Mouse (Mus musculus) CH12.LX (cell line): ENCODE data around the gene Tcl1b5. TPM values are rescaled to one million over a fixed set of nuclear protein-coding genes. Genes with fewer than 3 reads are reported as not detected.
"Not testable (repeated sequence)": the region's sequence is repeated elsewhere in the genome, so short reads cannot be mapped to it uniquely, and the experiment has no call there.

Experiments
- DNase-seq: peaks from one replicate; pipeline ENCODE4 v3.0.0-alpha.2; 2013; ENCODE audit errors: extremely low read depth
- H3K27ac ChIP-seq: 2 replicates; pipeline ENCODE4 v1.5.1; 2012; ENCODE audit warnings: low read depth, mild to moderate bottlenecking, control low read depth, moderate library complexity; ENCODE audit not compliant: insufficient read depth
- H3K27me3 ChIP-seq: replicated peaks from 2 replicates; pipeline ENCODE3; 2012; ENCODE audit warnings: inconsistent platforms
- H3K36me3 ChIP-seq, 2 experiments: replicated peaks in 1 of 2; 2 replicates each; pipeline versions ENCODE3 to v1.6.1; 2012; ENCODE audit warnings: inconsistent platforms in 1 of 2, low read length in 1 of 2, mild to moderate bottlenecking in 1 of 2, mixed read lengths in 1 of 2, moderate library complexity in 1 of 2; ENCODE audit not compliant: control insufficient read depth in 1 of 2, insufficient read depth in 1 of 2
- H3K4me1 ChIP-seq, 2 experiments: 2 replicates each; pipeline ENCODE4 v1.6.1; 2012; ENCODE audit warnings: inconsistent platforms in 1 of 2, moderate library complexity in 1 of 2; ENCODE audit not compliant: insufficient read depth in 2 of 2, control insufficient read depth in 1 of 2
- H3K4me2 ChIP-seq: 2 replicates; pipeline ENCODE4 v1.6.1; 2012; ENCODE audit warnings: low read depth, mild to moderate bottlenecking, control low read depth; ENCODE audit not compliant: poor library complexity, insufficient read depth, severe bottlenecking
- H3K4me3 ChIP-seq, 3 experiments: fragments of 150-350 bp in 1 of 3; sonication (generic) in 1 of 3; replicated peaks in 1 of 3; 2 replicates each; pipeline versions ENCODE3 to v1.5.1; 2011 to 2012; ENCODE audit warnings: low read depth in 2 of 3, low read length in 2 of 3, mild to moderate bottlenecking in 2 of 3, moderate library complexity in 2 of 3, control low read depth in 1 of 3, improper control_type of control experiment in 1 of 3, inconsistent platforms in 1 of 3, mixed read lengths in 1 of 3; ENCODE audit not compliant: poor library complexity in 1 of 3
- H3K79me2 ChIP-seq: replicated peaks from 2 replicates; pipeline ENCODE4 v1.6.1; 2012; ENCODE audit warnings: mild to moderate bottlenecking, moderate library complexity; ENCODE audit not compliant: control insufficient read depth, poor library complexity, insufficient read depth, severe bottlenecking; ENCODE audit errors: extremely low read depth
- H3K9ac ChIP-seq: 2 replicates; pipeline ENCODE4 v1.6.1; 2012; ENCODE audit warnings: low read depth, mild to moderate bottlenecking, control low read depth, moderate library complexity; ENCODE audit not compliant: insufficient read depth
- H3K9me3 ChIP-seq: replicated peaks from 2 replicates; pipeline ENCODE3; 2012; ENCODE audit warnings: low read length, inconsistent platforms, mixed read lengths
- BHLHE40 ChIP-seq: IDR thresholded peaks from 2 replicates; pipeline ENCODE4 v1.6.1; 2011; ENCODE audit warnings: mild to moderate bottlenecking, low read depth, low read length, improper control_type of control experiment
- CHD1 ChIP-seq: IDR thresholded peaks from 2 replicates; pipeline ENCODE4 v1.6.1; 2012; ENCODE audit warnings: low read depth, low read length, improper control_type of control experiment, inconsistent platforms
- CHD2 ChIP-seq: IDR thresholded peaks from 2 replicates; pipeline ENCODE4 v1.6.1; 2011; ENCODE audit warnings: low read length, improper control_type of control experiment
- E2F4 ChIP-seq: IDR thresholded peaks from 2 replicates; pipeline ENCODE4 v1.6.1; 2011; ENCODE audit warnings: low read depth, low read length, improper control_type of control experiment; ENCODE audit not compliant: insufficient replicate concordance
- ELF1 ChIP-seq: IDR thresholded peaks from 2 replicates; pipeline ENCODE4 v1.6.1; 2014; ENCODE audit warnings: low read depth, mild to moderate bottlenecking, inconsistent platforms, low read length, improper control_type of control experiment
- IRF4 ChIP-seq: IDR thresholded peaks from 2 replicates; pipeline ENCODE4 v1.6.1; 2014; ENCODE audit warnings: low read depth, mild to moderate bottlenecking, inconsistent platforms, low read length, improper control_type of control experiment
- JUND ChIP-seq: conservative IDR thresholded peaks from 2 replicates; pipeline ENCODE4 v1.6.1; 2011; ENCODE audit warnings: low read depth, low read length, improper control_type of control experiment
- MAFK ChIP-seq: IDR thresholded peaks from 2 replicates; pipeline ENCODE4 v1.6.1; 2011; ENCODE audit warnings: low read length, improper control_type of control experiment; ENCODE audit not compliant: insufficient replicate concordance
- NRF1 ChIP-seq: IDR thresholded peaks from 2 replicates; pipeline ENCODE4 v1.6.1; 2014; ENCODE audit warnings: low read depth, mild to moderate bottlenecking, inconsistent platforms, low read length, improper control_type of control experiment, moderate library complexity
- PAX5 ChIP-seq: IDR thresholded peaks from 2 replicates; pipeline ENCODE4 v1.6.1; 2012; ENCODE audit warnings: low read length, inconsistent platforms, mixed read lengths
- POLR2A ChIP-seq: IDR thresholded peaks from 2 replicates; pipeline ENCODE4 v1.6.1; 2011; ENCODE audit warnings: low read depth, mild to moderate bottlenecking, improper control_type of control experiment, low read length
- RCOR1 ChIP-seq: conservative IDR thresholded peaks from 2 replicates; pipeline ENCODE4 v1.6.1; 2012; ENCODE audit warnings: low read depth, mild to moderate bottlenecking, inconsistent platforms, low read length, improper control_type of control experiment
- SIN3A ChIP-seq: IDR thresholded peaks from 2 replicates; pipeline ENCODE4 v1.6.1; 2012; ENCODE audit warnings: low read length, improper control_type of control experiment, inconsistent platforms
- SMC3 ChIP-seq: IDR thresholded peaks from 2 replicates; pipeline ENCODE4 v1.6.1; 2011; ENCODE audit warnings: low read depth, low read length, improper control_type of control experiment
- TBP ChIP-seq: conservative IDR thresholded peaks from 2 replicates; pipeline ENCODE4 v1.6.1; 2011; ENCODE audit warnings: low read depth, low read length, improper control_type of control experiment
- USF1 ChIP-seq: IDR thresholded peaks from 2 replicates; pipeline ENCODE4 v1.6.1; 2014; ENCODE audit warnings: low read depth, mild to moderate bottlenecking, inconsistent platforms, low read length, improper control_type of control experiment
- USF2 ChIP-seq: conservative IDR thresholded peaks from 2 replicates; pipeline ENCODE4 v1.6.1; 2011; ENCODE audit warnings: low read depth, low read length, improper control_type of control experiment
- ZMIZ1 ChIP-seq: IDR thresholded peaks from 2 replicates; pipeline ENCODE4 v1.6.1; 2012; ENCODE audit warnings: low read depth, mild to moderate bottlenecking, inconsistent platforms, low read length, improper control_type of control experiment
- dilution Hi-C: fragments of 300-500 bp; cut with MboI; formaldehyde crosslinking; loops from 2 replicates; pipeline ENCODE4 v1.14.3; 2020; ENCODE audit warnings: low sequenced_read_pairs; ENCODE audit not compliant: extremely low pct_unique_long_range_greater_than_20kb, extremely low pct_ligation_motif_present
- in situ Hi-C: fragments of 300-500 bp; cut with MboI; formaldehyde crosslinking; loops from 3 replicates; pipeline ENCODE4 v1.14.3; 2019; ENCODE audit warnings: low sequenced_read_pairs, low pct_ligation_motif_present, low pct_unique_long_range_greater_than_20kb, mixed read lengths
- polyA plus RNA-seq: library from polyadenylated mRNA; unstranded; fragments of >175 nt; gene quantifications from 2 replicates; pipeline ENCODE4 v1.2.1, GENCODE M21; 2012; ENCODE audit warnings: low read depth; ENCODE audit not compliant: insufficient read length
- total RNA-seq, 2 experiments: library from RNA; depleted of rRNA; stranded (reverse); fragments of 300-350 nt in 1 of 2; fragments of >200 nt in 1 of 2; gene quantifications; 2 replicates each; pipeline ENCODE4 v1.2.3; 2012 to 2014

The Tcl1b5 gene
- not detected in 2 replicates for total RNA-seq (2012; rRNA removed)
- total RNA-seq (2014; rRNA removed): not detected in 2 replicates
- polyA plus RNA-seq: not detected in 2 replicates

GRCm38 (mm10) chr12:105176044-105176443, at the start of gene Tcl1b5:
Gene Tcl1b5, plus strand, starts transcription at chr12:105176344.
- H3K27ac ChIP-seq, in situ Hi-C loops, H3K4me2 ChIP-seq, H3K4me3 ChIP-seq, H3K36me3 ChIP-seq, DNase-seq, dilution Hi-C loops, H3K4me1 ChIP-seq, H3K9me3 ChIP-seq, H3K9ac ChIP-seq, H3K79me2 ChIP-seq: not testable (repeated sequence)
- peaks cover 38% of the 10 kb centered on the region for H3K27me3 ChIP-seq

GRCm38 (mm10) chr12:105126516-105126915, 49.6 kb upstream of the Tcl1b5 start:
- no peak for TF ChIP-seq SMC3
- TF ChIP-seq TBP: no peak
- TF ChIP-seq USF1: no peak
- in situ Hi-C loops (no loop called here), dilution Hi-C loops (no loop called here)
- H3K27ac ChIP-seq: no peak overlapping the region
- H3K9me3 ChIP-seq: peaks cover 5% of the 10 kb centered on the region
- H3K36me3 ChIP-seq: no peaks in the 10 kb centered on the region
- H3K79me2 ChIP-seq: no peaks in the 10 kb centered on the region
- DNase-seq: no peak
- no peak overlapping the region for H3K4me3 ChIP-seq
- peaks cover 39% of the 10 kb centered on the region for H3K27me3 ChIP-seq
- H3K9ac ChIP-seq: no peak overlapping the region
- H3K4me2 ChIP-seq: no peak overlapping the region
- H3K4me1 ChIP-seq: no peaks in the 10 kb centered on the region

- peaks cover 5% of the 10 kb centered on the region for H3K9me3 ChIP-seq
- peaks cover 36% of the 10 kb centered on the region for H3K27me3 ChIP-seq
- H3K9ac ChIP-seq: no peak overlapping the region
- H3K4me1 ChIP-seq: no peaks in the 10 kb centered on the region
- in situ Hi-C loops (no loop called here), dilution Hi-C loops (no loop called here)
- no peaks in the 10 kb centered on the region for H3K79me2 ChIP-seq
- H3K36me3 ChIP-seq: no peaks in the 10 kb centered on the region
- TF ChIP-seq E2F4 (no peak), USF1 (no peak), ZMIZ1 (no peak), CHD1 (no peak), SIN3A (no peak), RCOR1 (no peak), MAFK (no peak), IRF4 (no peak), JUND (no peak), NRF1 (no peak), PAX5 (no peak), ELF1 (no peak), BHLHE40 (no peak), CHD2 (no peak), POLR2A (no peak), USF2 (no peak)
- no peak overlapping the region for H3K4me2 ChIP-seq
- H3K4me3 ChIP-seq: no peak overlapping the region
- H3K27ac ChIP-seq: no peak overlapping the region
- no peak for DNase-seq
Observed at GRCm38 (mm10) chr12:105127607-105128006, 48.5 kb upstream of the Tcl1b5 start.

GRCm38 (mm10) chr12:105129494-105130205, 46.5 kb upstream of the Tcl1b5 start:
- H3K4me1 ChIP-seq, H3K9me3 ChIP-seq, DNase-seq, H3K36me3 ChIP-seq, H3K4me3 ChIP-seq, H3K79me2 ChIP-seq, H3K27ac ChIP-seq, H3K9ac ChIP-seq, in situ Hi-C loops, dilution Hi-C loops, H3K4me2 ChIP-seq: not testable (repeated sequence)
- H3K27me3 ChIP-seq: peaks cover 42% of the 10 kb centered on the region
